Mouse (Mus musculus) heart, embryonic 14.5 days (tissue): Measurements from ENCODE around the gene Hmgb1. TPM values are rescaled to one million over a fixed set of nuclear protein-coding genes. Genes with fewer than 3 reads are reported as not detected.

Experiments used
- ATAC-seq: fragments of 200-750 bp; cut with Nextera tagmentation; 2 replicates; pipeline ENCODE4 v1.8.0; 2017; ENCODE audit warnings: low read depth, moderate TSS enrichment; ENCODE audit not compliant: insufficient number of reproducible peaks, insufficient read depth, low FRiP score
- H3K27ac ChIP-seq, 2 experiments: fragments of 200-500 bp in 1 of 2; fragments of 300-500 bp in 1 of 2; sonication (generic) in 1 of 2; replicated peaks in 1 of 2; 2 replicates each; pipeline ENCODE4 v1.5.1; 2012 to 2014; ENCODE audit warnings: low read depth in 2 of 2, low read length in 2 of 2, control low read depth in 1 of 2, mild to moderate bottlenecking in 1 of 2, mixed read lengths in 1 of 2; ENCODE audit not compliant: control insufficient read depth in 1 of 2, insufficient read depth in 1 of 2
- H3K27me3 ChIP-seq: fragments of 300-500 bp; sonication (generic); 2 replicates; pipeline ENCODE4 v1.6.1; 2014; ENCODE audit warnings: mild to moderate bottlenecking, low read length, control low read depth; ENCODE audit not compliant: control insufficient read depth, insufficient read depth
- H3K36me3 ChIP-seq: fragments of 300-500 bp; sonication (generic); 2 replicates; pipeline ENCODE4 v1.6.1; 2014; ENCODE audit warnings: mild to moderate bottlenecking, control low read depth, low read length, mixed read lengths; ENCODE audit not compliant: control insufficient read depth, insufficient read depth
- H3K4me1 ChIP-seq, 2 experiments: fragments of 200-500 bp in 1 of 2; fragments of 300-500 bp in 1 of 2; sonication (generic) in 1 of 2; 2 replicates each; pipeline ENCODE4 v1.6.1; 2012 to 2014; ENCODE audit warnings: low read length in 2 of 2, control low read depth in 1 of 2, mixed read lengths in 1 of 2; ENCODE audit not compliant: control insufficient read depth in 2 of 2, insufficient read depth in 2 of 2
- H3K4me2 ChIP-seq: fragments of 300-500 bp; sonication (generic); 2 replicates; pipeline ENCODE4 v1.6.1; 2014; ENCODE audit warnings: mild to moderate bottlenecking, low read length
- H3K4me3 ChIP-seq, 2 experiments: fragments of 200-500 bp in 1 of 2; fragments of 300-500 bp in 1 of 2; sonication (generic) in 1 of 2; 2 replicates each; pipeline ENCODE4 v1.5.1; 2012 to 2014; ENCODE audit warnings: low read length in 2 of 2, mild to moderate bottlenecking in 2 of 2, control low read depth in 1 of 2, low read depth in 1 of 2, moderate library complexity in 1 of 2; ENCODE audit not compliant: control insufficient read depth in 1 of 2, insufficient read depth in 1 of 2
- H3K9ac ChIP-seq: fragments of 300-500 bp; sonication (generic); 2 replicates; pipeline ENCODE4 v1.6.1; 2014; ENCODE audit warnings: mild to moderate bottlenecking, low read length
- H3K9me3 ChIP-seq: fragments of 300-500 bp; sonication (generic); 2 replicates; pipeline ENCODE4 v1.6.1; 2016; ENCODE audit warnings: low read length, control low read depth; ENCODE audit not compliant: control insufficient read depth
- WGBS: fragments of 180-500 bp; shearing (Covaris S2); extraction: QIAGEN DNeasy Blood & Tissue Kit; methylation state at CpG from one replicate; pipeline ENCODE4 v1.1.7; 2014; 5-methylcytosine and 5-hydroxymethylcytosine counted together
- polyA plus RNA-seq: library from polyadenylated mRNA; unstranded; fragments of >200 nt; fragmentation: Nextera tagmentation; extraction: Ambion mirVana; gene quantifications from 2 replicates; pipeline ENCODE4 v1.2.1, GENCODE M21; 2014

Gene Hmgb1
- polyA plus RNA-seq = 751 and 792 TPM in 2 replicates

DNA sequence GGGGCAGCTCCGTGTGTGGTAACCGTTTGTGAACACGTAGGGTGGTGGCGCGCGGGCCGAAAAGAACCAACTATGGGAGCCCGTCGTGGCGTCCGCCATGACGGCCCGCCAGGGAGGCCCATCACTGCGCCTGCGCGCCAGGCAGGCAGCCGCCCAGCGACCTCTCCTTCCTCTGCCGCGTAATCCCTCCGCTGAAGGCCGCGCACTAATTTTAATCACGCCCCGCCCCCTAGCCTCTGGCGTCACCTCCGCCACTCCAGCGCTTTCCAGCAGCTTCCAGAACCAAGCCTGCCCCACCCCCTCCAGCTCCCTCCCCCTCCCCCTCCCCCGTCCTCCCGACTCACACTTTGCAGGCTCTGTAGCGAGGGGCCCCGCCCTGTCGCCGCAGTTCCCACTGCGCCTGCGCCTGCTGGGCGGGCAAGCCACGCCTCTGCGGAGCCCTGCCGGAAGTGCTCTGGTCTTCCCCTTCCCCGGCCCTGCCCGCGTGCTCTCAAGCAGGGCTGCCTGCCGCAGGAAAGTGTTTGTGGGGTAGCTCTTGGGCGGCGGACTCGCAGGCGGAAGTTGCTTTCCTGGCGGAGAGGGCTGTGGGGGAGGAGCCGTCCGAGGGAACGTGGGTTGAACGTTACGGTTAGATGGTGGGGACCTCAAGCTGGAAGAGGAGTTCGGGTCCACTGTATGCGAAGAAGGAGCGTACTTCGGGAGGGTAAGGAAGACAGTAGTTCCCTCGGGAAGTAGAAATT lies at the start of gene Hmgb1, which contains the start of gene Uspl1:
Gene Hmgb1 (minus strand): TSS at position 386 of the 740 bp plus-strand sequence.
Gene Uspl1 (plus strand): TSS at position 247 of the 740 bp plus-strand sequence.
- 1% methylated on average over 54 of the region's 59 CpGs for WGBS
- peak within 1 kb of the TSS; percentile 94 for H3K9ac ChIP-seq
- no peaks in the 10 kb centered on the region for H3K27me3 ChIP-seq
- H3K4me3 ChIP-seq = peak within 1 kb of the TSS; percentile 71 to 74
- peak within 1 kb of the TSS; percentile 78 for H3K4me2 ChIP-seq
- no peaks in the 10 kb centered on the region for H3K9me3 ChIP-seq
- peaks cover 0 to 16% of the 10 kb centered on the region in 2 experiments; a peak in 3 of 4 replicates for H3K4me1 ChIP-seq
- ATAC-seq = peak; percentile 98
- H3K36me3 ChIP-seq = peaks cover 17% of the 10 kb centered on the region
- peak within 1 kb of the TSS; percentile 97 to 99 for H3K27ac ChIP-seq

DNA sequence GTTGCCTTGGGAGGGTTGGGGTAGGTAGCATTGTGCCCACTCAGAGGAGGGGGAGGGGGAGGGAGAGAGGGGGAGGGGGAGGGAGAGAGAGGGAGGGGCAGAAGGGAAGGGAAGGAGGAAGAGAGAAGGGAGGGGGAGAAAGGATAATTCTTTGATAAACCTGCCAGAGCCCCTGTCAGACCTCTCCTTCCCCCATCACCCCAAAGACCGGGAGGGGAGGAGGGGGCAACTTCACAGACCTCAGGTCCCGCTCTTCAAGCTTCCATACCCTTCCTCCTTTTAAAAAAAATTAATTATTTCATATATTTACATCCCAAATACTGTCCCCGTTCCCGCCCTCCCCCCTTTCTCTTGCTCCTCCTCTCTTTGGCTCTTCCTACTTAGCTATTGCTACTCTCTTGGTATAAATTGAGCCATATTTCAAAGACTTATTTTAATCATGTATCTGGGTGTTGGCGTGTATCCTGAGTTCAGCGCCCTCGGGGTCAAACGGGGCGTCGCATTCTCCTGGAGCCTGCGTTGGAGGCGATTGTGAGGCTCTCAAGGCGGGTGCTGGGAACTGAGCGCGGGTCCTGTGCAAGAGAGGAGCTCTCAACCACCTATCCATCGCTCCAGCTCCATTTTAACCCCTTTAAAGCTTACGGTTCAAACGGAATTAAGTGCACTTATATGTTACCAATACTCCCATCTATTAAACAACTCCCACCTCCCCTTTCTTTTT lies 45.5 kb upstream of the Hmgb1 start:
- no peaks in the 10 kb centered on the region for H3K27me3 ChIP-seq
- 0 out of 4 replicates have a peak, but pooled peaks cover 0 to 3% of the 10 kb centered on the region in 2 experiments for H3K4me1 ChIP-seq
- no peaks in the 10 kb centered on the region for H3K36me3 ChIP-seq
- ATAC-seq = no peak
- peak overlapping the region; percentile 51 to 57 for H3K4me3 ChIP-seq
- 78% methylated on average over 18 of the region's 18 CpGs for WGBS
- peak overlapping the region; percentile 63 for H3K4me2 ChIP-seq
- H3K9me3 ChIP-seq = no peaks in the 10 kb centered on the region
- peak overlapping the region; percentile 97 to 98 for H3K27ac ChIP-seq
- H3K9ac ChIP-seq = peak overlapping the region; percentile 77

DNA sequence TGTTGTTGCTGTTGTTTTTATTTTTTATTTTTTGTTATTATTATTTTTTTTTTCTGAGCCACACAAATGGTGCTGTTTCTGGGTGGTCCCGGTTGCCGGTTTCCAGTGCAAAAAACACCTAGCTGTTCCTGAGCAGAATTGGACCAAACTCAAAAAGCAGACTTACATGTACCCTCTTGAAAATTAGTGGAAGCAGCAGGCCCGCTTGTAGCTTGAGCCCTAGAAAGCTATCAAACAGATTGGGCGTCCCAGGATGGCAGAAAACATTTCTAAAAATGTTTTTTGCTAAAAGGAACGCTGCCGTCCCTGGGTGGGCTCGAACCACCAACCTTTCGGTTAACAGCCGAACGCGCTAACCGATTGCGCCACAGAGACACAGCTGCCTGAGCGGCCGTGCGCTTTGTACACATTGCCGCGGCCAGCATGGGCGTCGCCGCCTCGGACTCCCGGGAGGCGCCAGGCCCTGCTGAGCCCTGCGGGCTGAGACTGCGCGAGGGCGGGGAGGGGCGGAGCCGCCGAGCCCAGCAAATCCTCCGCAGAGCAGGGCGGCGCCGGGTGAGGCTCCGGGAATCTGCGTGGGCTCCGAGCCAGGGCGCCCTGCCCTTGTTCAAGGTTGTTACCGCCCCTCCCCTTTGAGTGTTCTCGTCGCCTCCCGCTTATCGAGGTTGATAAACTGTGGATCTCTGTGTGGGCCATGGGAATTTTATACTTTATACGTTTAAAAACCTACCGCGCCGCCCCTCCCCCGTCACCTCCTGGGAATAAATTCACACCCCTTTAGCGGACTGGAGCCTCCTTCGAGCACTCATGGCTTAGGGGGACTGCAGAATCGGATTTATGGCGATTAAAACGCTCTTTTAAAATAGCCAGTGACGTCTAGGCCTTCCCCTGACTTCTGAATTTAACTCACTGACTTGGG lies 44.7 kb upstream of the Hmgb1 start:
- peak overlapping the region; percentile 51 to 57 for H3K4me3 ChIP-seq
- H3K27ac ChIP-seq = peak overlapping the region; percentile 97 to 98
- 0 out of 4 replicates have a peak, but pooled peaks cover 0 to 3% of the 10 kb centered on the region in 2 experiments for H3K4me1 ChIP-seq
- H3K36me3 ChIP-seq = no peaks in the 10 kb centered on the region
- H3K27me3 ChIP-seq = no peaks in the 10 kb centered on the region
- peak overlapping the region; percentile 63 for H3K4me2 ChIP-seq
- H3K9me3 ChIP-seq = no peaks in the 10 kb centered on the region
- 3% methylated on average over 55 of the region's 55 CpGs for WGBS
- peak overlapping the region; percentile 77 for H3K9ac ChIP-seq
- ATAC-seq = peak; percentile 100

DNA sequence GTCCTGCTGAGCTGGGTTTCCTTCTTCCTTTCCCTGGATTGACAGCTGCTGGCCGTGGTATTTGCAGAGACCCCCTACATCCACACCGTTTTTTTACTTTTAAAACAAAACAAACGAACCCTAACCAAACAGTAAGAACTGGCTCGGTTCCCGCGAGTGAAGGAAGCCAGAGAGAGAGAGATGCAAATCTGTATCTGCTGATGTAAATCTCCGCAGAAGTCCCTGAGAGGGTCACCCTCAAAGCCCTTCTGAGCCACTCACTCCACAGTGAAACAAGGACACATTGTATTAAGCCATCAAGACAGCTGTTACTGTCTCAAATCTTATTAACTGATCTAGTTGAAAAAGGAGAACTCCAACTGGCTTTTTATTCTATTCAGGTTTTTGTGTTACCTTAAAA lies 40.4 kb upstream of the Hmgb1 start:
- Histone ChIP-seq H3K4me3 (no peak overlapping the region), H3K9me3 (no peaks in the 10 kb centered on the region), H3K4me2 (no peak overlapping the region), H3K27me3 (no peaks in the 10 kb centered on the region), H3K9ac (no peak overlapping the region), H3K4me1 (0 out of 4 replicates have a peak, but pooled peaks cover 0 to 2% of the 10 kb centered on the region in 2 experiments), H3K36me3 (no peaks in the 10 kb centered on the region), H3K27ac (no peak overlapping the region)
- ATAC-seq = no peak
- 22% methylated on average over 7 of the region's 7 CpGs for WGBS

DNA sequence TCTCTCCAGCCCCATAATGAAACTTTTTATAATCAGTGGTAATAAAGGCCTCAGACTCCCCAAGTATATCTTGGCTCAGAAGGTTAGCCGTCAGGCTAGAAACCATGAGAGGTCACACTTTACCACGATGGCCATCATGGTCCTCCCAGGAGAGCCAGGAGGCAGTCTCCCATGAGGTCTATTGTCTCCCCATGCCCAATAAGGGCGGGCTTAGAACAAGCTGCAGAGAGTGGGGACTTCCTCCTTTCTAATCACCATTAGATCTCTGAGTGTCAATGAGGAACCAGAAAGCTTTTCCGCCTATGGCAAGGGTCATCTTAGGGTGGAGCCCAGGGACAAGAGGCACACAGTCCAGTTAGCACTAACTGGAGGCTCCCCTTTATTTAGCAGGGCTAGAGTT lies 37.1 kb upstream of the Hmgb1 start:
- Histone ChIP-seq H3K27ac (no peak overlapping the region), H3K36me3 (peaks cover 5% of the 10 kb centered on the region), H3K27me3 (no peaks in the 10 kb centered on the region), H3K4me2 (no peak overlapping the region), H3K4me1 (no peaks in the 10 kb centered on the region), H3K4me3 (no peak overlapping the region), H3K9me3 (no peaks in the 10 kb centered on the region), H3K9ac (no peak overlapping the region)
- 88% methylated on average over 4 of the region's 4 CpGs for WGBS
- ATAC-seq = no peak

DNA sequence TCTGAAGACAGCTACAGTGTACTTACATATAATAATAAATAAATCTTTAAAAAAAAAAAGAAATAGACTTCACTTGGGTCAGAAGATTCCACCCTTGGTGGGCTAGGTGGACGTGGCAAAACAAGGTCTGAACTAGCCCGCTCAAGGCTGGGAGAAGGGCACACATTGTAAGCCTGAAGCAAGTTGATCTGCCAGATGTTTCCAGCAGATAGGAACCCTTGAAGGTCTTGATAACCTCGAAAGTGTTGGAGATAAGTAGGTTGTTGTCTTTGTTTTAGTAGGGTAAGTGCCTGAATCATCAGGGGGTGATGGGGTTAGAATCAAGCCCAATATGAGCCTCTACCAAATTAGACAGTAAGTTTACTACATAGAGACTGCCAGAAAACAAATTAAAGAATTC lies 35.2 kb upstream of the Hmgb1 start:
- 44% methylated on average over 3 of the region's 3 CpGs for WGBS
- no peaks in the 10 kb centered on the region for H3K4me1 ChIP-seq
- no peaks in the 10 kb centered on the region for H3K27me3 ChIP-seq
- H3K9ac ChIP-seq = no peak overlapping the region
- H3K36me3 ChIP-seq = peaks cover 24% of the 10 kb centered on the region
- no peak for ATAC-seq
- H3K9me3 ChIP-seq = no peaks in the 10 kb centered on the region
- H3K27ac ChIP-seq = no peak overlapping the region
- H3K4me2 ChIP-seq = no peak overlapping the region
- no peak overlapping the region for H3K4me3 ChIP-seq
